Mouse (Mus musculus): ENCODE data around the gene Ttc37. TPM values are rescaled to one million over a fixed set of nuclear protein-coding genes. Genes with fewer than 3 reads are reported as not detected.

Gene Ttc37
- total RNA-seq (2023): 1 to 10 TPM; 7.2 to 7.3 TPM

DNA sequence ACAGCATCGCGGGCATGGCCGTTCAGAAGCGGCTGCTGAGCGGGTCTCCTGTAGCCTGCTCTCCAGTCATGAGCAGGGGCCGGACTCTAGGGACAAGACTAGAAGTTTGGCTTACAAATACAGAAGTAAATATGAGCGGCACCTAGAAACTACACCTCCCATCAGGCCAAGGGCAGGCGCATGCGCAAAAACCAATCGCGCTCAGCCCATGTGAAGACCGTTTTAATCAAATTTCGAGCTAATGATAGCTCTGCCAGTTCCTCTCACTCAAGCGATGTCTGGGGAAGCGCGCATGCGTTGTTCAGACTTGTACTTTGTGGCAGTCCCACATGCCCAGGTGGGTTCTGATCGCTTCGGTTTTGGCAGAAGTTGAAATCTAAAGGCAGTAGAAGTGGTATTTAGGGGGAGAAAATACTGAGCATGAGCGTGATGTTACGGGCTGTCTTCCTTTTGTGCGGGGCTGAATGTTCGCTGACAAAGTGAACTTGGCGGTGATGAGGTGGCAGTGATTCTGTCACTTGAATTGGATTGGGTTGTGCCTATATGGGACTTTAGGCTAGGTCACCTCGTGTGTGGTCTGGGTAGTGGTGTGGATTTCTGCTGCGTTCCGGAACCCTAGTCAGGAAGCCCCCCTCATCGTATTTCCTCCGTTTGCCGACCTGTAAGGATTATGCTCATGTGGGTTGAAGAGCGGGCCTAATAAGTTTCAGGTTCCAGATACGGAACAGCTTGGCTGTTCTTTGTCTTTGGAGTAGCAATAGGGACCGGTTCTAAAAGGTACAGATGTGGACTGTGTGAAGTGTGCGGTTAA lies at the start of gene Ttc37, which contains the start of gene Arsk:
Ttc37 (plus strand) TSS at position 242 of the 811 bp plus-strand sequence.
Arsk (minus strand) TSS at position 168 of the 811 bp plus-strand sequence.

DNA sequence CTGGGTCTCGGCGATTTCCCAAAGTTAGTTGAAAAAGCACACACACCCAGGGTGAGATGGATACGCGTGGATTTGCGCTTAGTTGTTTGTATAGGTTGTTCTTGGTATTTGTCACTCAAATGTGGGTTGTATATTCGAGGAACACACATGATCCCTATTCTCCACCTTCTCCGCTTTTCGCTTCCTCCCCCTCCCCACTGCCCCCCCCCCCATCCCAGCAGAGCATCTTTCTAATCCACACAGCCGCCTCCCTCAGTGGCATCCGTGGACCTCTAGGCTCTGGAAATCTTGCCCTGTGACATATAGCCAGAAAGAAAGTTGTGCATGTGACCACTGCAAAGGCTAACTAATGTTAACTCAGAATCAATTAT lies 41.7 kb upstream of the Ttc37 start, which contains the start of gene Gpr150:
Gpr150 (minus strand) TSS at position 101 of the 371 bp plus-strand sequence.

Other genes starting within 250 kb of the Ttc37 start
- under 1 TPM; 0.62 to 0.66 TPM for gene Rhobtb3, start 154.8 kb upstream of the Ttc37 start, total RNA-seq (2023)
- gene Spata9, start 131.6 kb upstream of the Ttc37 start, total RNA-seq (2023): not detected
- 10 to 100 TPM in 1 of 2 experiments, 1 to 10 TPM in 1; 8.5 to 11.4 TPM for gene Rfesd, start 80.0 kb upstream of the Ttc37 start, total RNA-seq (2023)
- under 1 TPM in 1 of 2 experiments, not detected in 1; 0.26 TPM for gene Gpr150, start 41.7 kb upstream of the Ttc37 start, total RNA-seq (2023)
- 1 to 10 TPM; 7.0 to 9.5 TPM for gene Arsk, start 74 bp upstream of the Ttc37 start, total RNA-seq (2023)
- gene Fam81b, start 206.3 kb downstream of the Ttc37 start, total RNA-seq (2023): not detected

Data from neutrophil, adult 83 days (primary cell).